Mouse (Mus musculus) CD8-positive naive resting alpha-beta T cell, adult 57 days (primary cell): Measurements from ENCODE around the gene Klkb1. TPM values are rescaled to one million over a fixed set of nuclear protein-coding genes. Genes with fewer than 3 reads are reported as not detected.

Experiments used
- total RNA-seq: library from RNA; stranded (reverse); gene quantifications from one replicate; pipeline ENCODE4 v1.2.4, GENCODE M21; 2023

The Klkb1 gene
- total RNA-seq: not detected

DNA sequence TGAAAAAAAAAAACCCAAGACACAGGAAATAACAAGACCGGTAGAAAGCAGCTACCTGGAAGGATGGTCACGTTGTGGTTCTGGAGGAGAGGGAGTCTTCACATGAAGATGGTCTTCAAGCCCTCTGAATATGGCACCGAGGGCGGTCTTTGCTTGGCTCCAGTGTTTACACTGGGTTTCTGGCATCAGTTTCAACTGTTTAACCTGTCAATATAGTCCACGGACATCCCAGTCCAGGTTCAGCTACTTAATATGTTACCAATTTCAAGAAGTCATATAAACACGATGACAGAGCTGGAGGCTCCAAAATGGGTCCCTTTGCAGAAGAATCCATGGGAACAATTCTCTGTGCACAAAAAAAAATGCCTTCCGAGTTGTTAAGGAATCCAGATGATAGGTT, at the start of gene Klkb1:
Klkb1 (minus strand) TSS at position 173 of the 400 bp plus-strand sequence.

DNA sequence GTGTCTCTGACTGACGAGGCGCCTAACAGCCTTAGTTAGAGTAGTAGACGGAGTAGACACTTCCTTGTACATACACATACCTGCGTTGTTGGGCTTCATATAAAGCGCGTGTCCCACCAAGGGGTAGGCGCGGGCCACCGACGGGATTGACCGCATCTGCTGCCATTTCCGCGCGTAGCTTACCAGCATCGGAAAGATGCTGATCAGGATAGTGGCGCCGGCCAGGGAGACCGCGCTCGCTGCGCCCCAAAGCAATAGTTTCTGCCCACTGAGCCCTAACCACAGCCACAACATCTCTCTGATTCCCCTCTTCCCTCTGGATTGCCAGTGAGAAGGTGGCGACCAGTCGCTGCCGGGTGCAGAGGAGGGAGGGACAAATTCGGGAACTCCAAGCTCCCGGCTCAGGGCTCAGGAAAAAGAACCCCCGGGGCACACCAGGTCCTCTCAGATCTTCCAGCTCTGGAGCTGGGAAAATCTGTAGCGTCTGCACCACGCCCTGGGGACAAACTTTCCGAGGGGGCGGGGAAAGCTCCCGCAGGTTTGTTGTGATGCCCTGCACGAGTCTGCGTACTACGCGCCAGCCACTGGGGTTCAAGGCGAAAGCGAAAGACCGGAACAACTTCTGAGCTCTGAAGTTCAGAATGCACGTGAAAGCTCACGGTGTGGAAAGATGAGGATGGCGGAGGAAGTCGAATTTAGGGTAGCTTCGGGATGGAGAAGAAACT, 38.2 kb upstream of the Klkb1 start, which contains the start of gene Cyp4v3:
Cyp4v3 (minus strand) TSS at position 532 of the 725 bp plus-strand sequence.

DNA sequence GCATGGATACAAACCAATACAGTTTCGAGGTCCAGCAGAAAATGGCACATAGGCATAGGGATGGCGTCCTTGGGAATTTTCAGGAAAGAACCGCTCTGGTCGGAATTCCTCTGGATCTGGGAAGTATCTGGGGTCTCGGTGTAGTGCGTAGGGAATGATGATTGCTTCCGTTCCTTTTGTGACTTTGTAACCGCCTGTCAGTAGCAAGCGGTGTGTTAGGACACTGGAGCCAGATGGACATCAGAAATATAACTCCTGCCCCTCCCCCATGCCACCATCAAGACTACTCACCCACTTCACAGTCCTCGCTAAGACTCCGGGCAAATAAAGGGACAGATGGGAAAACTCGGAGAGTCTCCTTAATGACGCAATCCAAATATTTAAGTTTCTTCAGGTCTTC, 13.7 kb upstream of the Klkb1 start, which contains the start of gene Gm45753:
Gm45753 (minus strand) TSS at position 101 of the 400 bp plus-strand sequence.

DNA sequence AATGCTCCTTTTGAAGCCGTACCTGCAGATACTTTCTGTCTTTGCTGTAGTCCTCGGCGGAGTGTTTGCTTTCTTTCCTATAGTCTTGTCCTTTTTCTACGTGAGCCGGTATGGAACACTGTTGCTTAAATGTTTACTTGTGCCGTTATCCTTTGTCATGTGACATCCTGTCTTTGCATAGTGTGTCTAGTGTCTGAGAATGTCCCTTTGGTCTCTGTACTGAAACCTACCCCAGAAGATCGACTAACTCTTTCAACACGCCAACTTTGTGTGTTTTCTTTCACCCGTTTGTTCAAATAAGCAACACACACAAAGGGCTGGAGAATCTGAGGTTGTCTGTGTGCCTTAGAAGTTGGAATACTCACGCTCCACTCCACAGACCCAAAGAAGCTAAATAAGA, 32.7 kb downstream of the Klkb1 start, which contains the start of gene F11:
F11 (minus strand) TSS at position 112 of the 400 bp plus-strand sequence.

Other genes starting within 250 kb of the Klkb1 start
- gene Mtnr1a, start 225.7 kb downstream of the Klkb1 start, total RNA-seq: not detected
- gene F11, start 32.8 kb downstream of the Klkb1 start, total RNA-seq: not detected
- not detected for gene Gm45753, start 13.6 kb upstream of the Klkb1 start, total RNA-seq
- 6.9 TPM for gene Cyp4v3, start 38.4 kb upstream of the Klkb1 start, total RNA-seq
- gene Fam149a, start 87.4 kb upstream of the Klkb1 start, total RNA-seq: 0.18 TPM
- gene Tlr3, start 116.2 kb upstream of the Klkb1 start, total RNA-seq: 2.8 TPM
- 1.3 TPM for gene Sorbs2, start 212.9 kb upstream of the Klkb1 start, total RNA-seq